Mouse (Mus musculus): ENCODE measurements around the gene Gm14085. TPM values are rescaled to one million over a fixed set of nuclear protein-coding genes. Genes with fewer than 3 reads are reported as not detected.

The Gm14085 gene
- polyA plus RNA-seq, 1 experiment: 0.38 TPM

DNA sequence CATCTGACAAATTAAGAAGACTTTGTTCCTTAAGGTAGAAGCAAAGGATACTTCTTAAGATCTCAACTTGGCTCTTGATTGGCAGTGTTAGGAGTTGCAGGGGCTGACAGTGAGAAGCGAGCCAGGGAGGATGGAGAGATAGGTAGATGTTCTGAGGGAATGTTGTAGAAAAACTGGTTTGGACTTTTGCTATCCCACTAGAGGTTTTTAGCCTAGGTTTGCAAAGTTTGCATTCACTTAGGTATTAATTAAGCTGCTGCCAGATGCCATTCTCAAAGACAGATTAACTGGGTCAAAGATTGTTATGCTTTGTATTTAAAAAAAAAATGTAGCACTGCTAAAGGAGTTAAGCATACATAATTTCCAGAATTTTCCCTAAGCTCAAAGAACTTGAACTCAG is 92.6 kb downstream of the Gm14085 start:
- WGBS: 84% methylated on average over 1 of the region's 1 CpGs
- TF ChIP-seq CTCF (IDR thresholded peaks at IDR 0.05; ENCODE audit: insufficient read depth, low read length) (no peak), POLR2A (IDR thresholded peaks at IDR 0.05; ENCODE audit: borderline replicate concordance, extremely low read depth, low read depth, low read length) (no peak)

More for the DNA sequence above, 92.6 kb downstream of the Gm14085 start:
- Histone ChIP-seq H3K4me3 (replicated peaks; ENCODE audit: extremely low read depth, low read depth, low read length) (no peak overlapping the region), H3K4me1 (ENCODE audit: control insufficient read depth, insufficient read depth, low read length) (peaks cover 3% of the 10 kb centered on the region; the same call in 1 of the 2 replicates)
- no peak for DNase-seq

Other genes starting within 250 kb of the Gm14085 start
- 0.68 and 0.72 TPM in 2 replicates for gene Duox2, start 186.5 kb upstream of the Gm14085 start, polyA plus RNA-seq (2012; rRNA removed)
- gene Duoxa2, start 186.0 kb upstream of the Gm14085 start, polyA plus RNA-seq (2012; rRNA removed): 0.50 and 0.75 TPM in 2 replicates
- gene Duoxa1, start 171.2 kb upstream of the Gm14085 start, polyA plus RNA-seq (2012; rRNA removed): 0.23 and 9.9 TPM in 2 replicates
- 2.7 TPM in 1 of 2 replicates, not detected in the other for gene Duox1, start 169.3 kb upstream of the Gm14085 start, polyA plus RNA-seq (2012; rRNA removed)
- 4.5 and 6.4 TPM in 2 replicates for gene Shf, start 115.8 kb upstream of the Gm14085 start, polyA plus RNA-seq (2012; rRNA removed)
- gene Slc28a2, start 58.5 kb upstream of the Gm14085 start, polyA plus RNA-seq (2012; rRNA removed): 1.5 and 2.7 TPM in 2 replicates
- gene Gatm, start 126.4 kb downstream of the Gm14085 start, polyA plus RNA-seq (2012; rRNA removed): 6.1 and 6.4 TPM in 2 replicates
- 0.32 and 0.53 TPM in 2 replicates for gene AA467197, start 152.0 kb downstream of the Gm14085 start, polyA plus RNA-seq (2012; rRNA removed)
- gene Slc30a4, start 217.7 kb downstream of the Gm14085 start, polyA plus RNA-seq (2012; rRNA removed): 3.4 and 5.5 TPM in 2 replicates

All from lung, adult 2 months (tissue).